Mouse (Mus musculus) erythroblast, embryonic 14.5 days (primary cell): ENCODE measurements around the gene Smgc.

ENCODE experiments used
- GATA1 ChIP-seq: IDR thresholded peaks from 2 replicates; pipeline ENCODE4 v1.6.1; 2012; ENCODE audit warnings: low read length, inconsistent platforms, mixed read lengths
- TAL1 ChIP-seq: IDR thresholded peaks from 3 replicates; pipeline ENCODE4 v1.6.1; 2012; ENCODE audit warnings: low read length, inconsistent platforms, mixed read lengths

DNA sequence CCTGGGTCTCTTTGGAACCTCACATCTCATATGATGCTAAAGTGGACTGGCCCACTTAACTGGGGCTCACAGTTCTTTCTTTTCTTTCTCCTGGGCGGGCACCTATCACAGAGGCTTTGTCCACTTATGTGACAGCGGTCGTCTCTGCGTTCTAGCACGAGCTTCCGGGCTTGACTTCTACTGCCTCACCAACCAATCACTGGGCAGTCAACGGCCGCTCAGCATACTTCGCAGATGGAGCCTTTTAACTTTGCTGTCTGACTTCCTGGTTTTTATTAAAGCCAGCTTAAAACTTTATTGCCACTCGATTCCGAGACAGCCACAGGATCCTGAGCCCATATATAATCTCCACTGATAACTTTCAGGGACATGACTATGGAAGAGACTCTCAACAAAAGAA, 49.7 kb upstream of the Smgc start:
- no peak for TF ChIP-seq TAL1
- no peak for TF ChIP-seq GATA1
